Mouse (Mus musculus) CD4-positive naive resting alpha-beta T cell, adult 76 days (primary cell): ENCODE measurements around the gene Clta. TPM values are rescaled to one million over a fixed set of nuclear protein-coding genes. Genes with fewer than 3 reads are reported as not detected.

Source experiments
- total RNA-seq: library from RNA; stranded (reverse); gene quantifications from one replicate; pipeline ENCODE4 v1.2.4, GENCODE M21; 2023

The Clta gene
- total RNA-seq = 136 TPM

DNA sequence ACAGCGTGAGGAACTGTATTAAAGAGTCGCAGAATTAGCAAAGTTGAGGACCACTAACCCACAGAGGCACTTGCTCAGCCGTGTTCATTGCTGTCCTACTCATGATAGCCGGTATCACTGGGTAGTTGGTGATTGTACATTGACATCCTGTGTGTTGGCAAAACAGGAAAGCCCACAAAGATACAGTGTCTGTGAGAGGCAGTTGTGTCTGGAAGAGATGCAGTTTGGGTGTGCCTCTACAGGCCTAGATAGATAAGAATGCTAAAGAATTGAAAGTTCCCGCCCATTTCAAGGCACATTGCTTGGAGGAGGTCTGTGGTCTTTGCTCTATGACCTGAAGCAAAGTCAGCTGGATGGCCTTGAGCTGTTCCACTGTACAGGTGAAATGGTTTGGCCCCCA is at the start of gene Clta:
TSS of gene Clta (plus strand) at position 327 of the 400 bp plus-strand sequence.

DNA sequence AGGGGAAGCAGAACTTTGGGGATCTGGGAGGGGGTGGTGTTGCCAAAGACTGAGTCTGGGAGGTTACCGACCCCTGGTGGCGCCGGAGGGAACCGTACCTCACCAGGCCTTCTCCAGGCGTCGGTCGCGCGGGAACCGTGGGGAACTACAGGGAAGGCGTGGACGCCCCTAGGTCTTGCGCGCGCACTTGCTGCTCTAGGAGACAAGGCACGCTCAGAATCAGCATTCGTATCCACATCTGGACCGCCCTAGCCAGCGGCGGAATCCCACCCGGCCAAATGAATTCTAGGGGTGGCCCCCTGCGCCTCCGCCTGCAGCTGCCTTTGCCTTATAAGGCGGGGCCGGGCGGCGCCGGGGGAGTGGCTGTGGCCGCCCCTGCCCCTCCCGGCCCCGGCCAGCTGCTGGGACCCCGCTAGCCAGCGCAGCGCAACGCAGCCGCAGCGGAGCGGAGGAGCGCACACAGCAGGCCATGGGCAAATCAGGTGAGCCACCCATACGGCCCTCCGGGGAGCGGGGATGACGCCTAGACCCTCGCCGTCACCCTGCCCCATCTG is 46.9 kb upstream of the Clta start, which contains the start of gene Glipr2:
TSS of gene Glipr2 (plus strand) at position 110 of the 554 bp plus-strand sequence.

GRCm38 (mm10) chr4:43983181-43983580 is 21.1 kb upstream of the Clta start, which contains the start of gene Ccin:
Gene Ccin, plus strand, starts transcription at chr4:43983483.

Other genes with a start within 250 kb of the Clta start
- not detected for gene Olfr159, start 233.4 kb upstream of the Clta start, total RNA-seq
- not detected for gene Olfr156, start 180.6 kb upstream of the Clta start, total RNA-seq
- gene Olfr157, start 164.3 kb upstream of the Clta start, total RNA-seq = not detected
- not detected for gene Olfr155, start 152.9 kb upstream of the Clta start, total RNA-seq
- 3.0 TPM for gene Reck, start 128.9 kb upstream of the Clta start, total RNA-seq
- 30.3 TPM for gene Glipr2, start 47.1 kb upstream of the Clta start, total RNA-seq
- 0.29 TPM for gene Ccin, start 21.0 kb upstream of the Clta start, total RNA-seq
- 45.4 TPM for gene Gne, start 79.7 kb downstream of the Clta start, total RNA-seq
- gene Rnf38, start 229.3 kb downstream of the Clta start, total RNA-seq = 169 TPM